Mouse (Mus musculus): ENCODE data around the gene Atp2c1.

Gene Atp2c1

GRCm38 (mm10) chr9:105527219-105527618 is at the start of gene Atp2c1:
Gene Atp2c1, minus strand, starts transcription at chr9:105527319.
- in situ Hi-C loops (cut with MboI, MseI): no loop called here

- in situ Hi-C loops (cut with MboI, MseI): no loop called here
Measured at GRCm38 (mm10) chr9:105557452-105557851, 30.3 kb upstream of the Atp2c1 start.

- in situ Hi-C loops (cut with MboI, MseI): no loop called here
Measured at GRCm38 (mm10) chr9:105556141-105556735, 29.1 kb upstream of the Atp2c1 start.

- in situ Hi-C loops (cut with MboI, MseI): no loop called here
Measured at GRCm38 (mm10) chr9:105554439-105554807, 27.3 kb upstream of the Atp2c1 start.

- in situ Hi-C loops (cut with MboI, MseI): no loop called here
Measured at GRCm38 (mm10) chr9:105553629-105554438, 26.7 kb upstream of the Atp2c1 start.

GRCm38 (mm10) chr9:105551407-105551806 is 24.3 kb upstream of the Atp2c1 start:
- in situ Hi-C loops (cut with MboI, MseI): no loop called here

GRCm38 (mm10) chr9:105549096-105549495 is 22.0 kb upstream of the Atp2c1 start:
- in situ Hi-C loops (cut with MboI, MseI): loop anchor here in 1 of 2 experiments (10.0 kb wide), 1 partner anchor 1854 kb away; no protein-coding TSS in a partner anchor

GRCm38 (mm10) chr9:105544013-105544750 is 17.1 kb upstream of the Atp2c1 start:
- in situ Hi-C loops (cut with MboI, MseI): loop anchor here in 1 of 2 experiments (10.0 kb wide), 1 partner anchor 1849 kb away; no protein-coding TSS in a partner anchor

GRCm38 (mm10) chr9:105537473-105537872 is 10.4 kb upstream of the Atp2c1 start:
- in situ Hi-C loops (cut with MboI, MseI): no loop called here

GRCm38 (mm10) chr9:105536877-105537276 is 9.8 kb upstream of the Atp2c1 start:
- in situ Hi-C loops (cut with MboI, MseI): no loop called here

GRCm38 (mm10) chr9:105525355-105525754 is 1.8 kb downstream of the Atp2c1 start:
- in situ Hi-C loops (cut with MboI, MseI): no loop called here

GRCm38 (mm10) chr9:105523038-105523437 is 4.1 kb downstream of the Atp2c1 start:
- in situ Hi-C loops (cut with MboI, MseI): no loop called here

- in situ Hi-C loops (cut with MboI, MseI): no loop called here
Measured at GRCm38 (mm10) chr9:105522063-105522462, 5.1 kb downstream of the Atp2c1 start.

- in situ Hi-C loops (cut with MboI, MseI): no loop called here
Measured at GRCm38 (mm10) chr9:105520776-105521552, 6.2 kb downstream of the Atp2c1 start.

GRCm38 (mm10) chr9:105519278-105519883 is 7.7 kb downstream of the Atp2c1 start:
- in situ Hi-C loops (cut with MboI, MseI): no loop called here

- in situ Hi-C loops (cut with MboI, MseI): no loop called here
Measured at GRCm38 (mm10) chr9:105503690-105504089, 23.4 kb downstream of the Atp2c1 start.

GRCm38 (mm10) chr9:105502389-105502788 is 24.7 kb downstream of the Atp2c1 start:
- in situ Hi-C loops (cut with MboI, MseI): no loop called here

GRCm38 (mm10) chr9:105495316-105496174 is 31.6 kb downstream of the Atp2c1 start:
- in situ Hi-C loops (cut with MboI, MseI): loop anchor here (5.0 to 25.0 kb wide), 4 partner anchors 93 to 1292 kb away; partner anchors contain the start of genes Pik3r4 (in 2 of the 2), Abhd14a (in 1 of the 2), Abhd14b (in 1 of the 2) and Acy1 (in 1 of the 2)

- in situ Hi-C loops (cut with MboI, MseI): loop anchor here (5.0 to 25.0 kb wide), 4 partner anchors 92 to 1293 kb away; partner anchors contain the start of genes Pik3r4 (in 2 of the 2), Abhd14a (in 1 of the 2), Abhd14b (in 1 of the 2) and Acy1 (in 1 of the 2)
Measured at GRCm38 (mm10) chr9:105494553-105495315, 32.4 kb downstream of the Atp2c1 start.

All from T-helper 17 cell (primary cell).